Mouse (Mus musculus): ENCODE measurements around the gene Lhfpl2. TPM values are rescaled to one million over a fixed set of nuclear protein-coding genes. Genes with fewer than 3 reads are reported as not detected.

The Lhfpl2 gene
- total RNA-seq, 2 experiments from 2014 or later: 39.5 to 46.2 TPM

- DNase-seq (ENCODE audit: low spot score in 2 of 2): no peak
Observed at GRCm38 (mm10) chr13:94095202-94095601, 37.6 kb downstream of the Lhfpl2 start.

DNA sequence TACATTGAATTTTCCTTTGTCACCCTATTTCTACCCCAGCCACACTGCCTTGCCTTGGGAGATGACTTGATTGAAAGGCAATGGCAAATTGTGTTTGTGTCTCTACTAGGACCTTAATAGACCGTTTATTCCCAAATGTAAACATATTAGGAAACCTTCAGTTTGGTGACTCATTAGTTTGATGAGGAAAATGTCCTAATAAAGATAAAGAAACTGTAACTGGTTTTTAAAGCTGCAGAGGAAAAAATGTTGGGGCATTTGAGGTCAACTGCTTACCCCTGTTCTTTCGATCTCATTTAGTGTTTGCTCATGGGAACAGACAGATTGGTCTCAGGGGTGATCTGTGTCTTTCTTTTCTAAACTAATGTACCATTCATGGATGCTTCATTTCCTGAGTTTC is 40.1 kb downstream of the Lhfpl2 start:
- no peak for DNase-seq (ENCODE audit: low spot score in 2 of 2)

DNA sequence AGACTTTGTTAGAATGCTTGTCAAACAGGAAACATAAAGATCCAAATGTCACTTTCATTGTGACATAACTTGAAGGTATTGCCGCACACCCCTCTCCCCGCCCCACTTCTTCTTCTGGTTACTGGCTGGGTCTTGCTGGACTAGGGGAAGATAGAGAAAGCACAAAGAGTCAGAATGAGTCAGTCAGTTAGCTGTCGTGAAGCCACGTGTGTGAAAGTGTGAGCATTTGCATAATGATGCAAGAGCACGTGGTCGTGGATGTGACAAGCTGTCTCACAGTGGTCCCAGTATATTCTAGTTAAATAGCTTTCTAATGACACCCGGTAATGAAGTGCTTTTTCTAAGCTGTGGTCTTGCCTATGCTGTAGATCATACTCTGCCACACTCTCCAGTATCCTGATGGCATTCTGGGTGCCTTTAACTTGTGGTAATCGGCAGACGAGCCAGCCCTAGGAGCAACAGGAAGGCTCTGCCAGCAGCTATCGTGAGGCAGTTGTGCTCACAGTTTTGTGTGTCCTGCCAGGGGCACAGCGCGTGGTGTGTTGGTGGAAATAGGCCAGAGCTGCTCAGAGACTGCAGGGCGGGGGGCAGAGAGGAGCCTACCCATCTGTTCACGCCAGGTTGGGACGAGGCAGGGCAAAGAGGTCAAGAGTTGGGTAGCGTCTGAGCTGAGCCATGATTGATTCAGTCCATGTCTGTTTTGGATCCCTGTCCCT is 40.9 kb downstream of the Lhfpl2 start:
- DNase-seq (ENCODE audit: low spot score in 2 of 2): peak; percentile 34 to 43

GRCm38 (mm10) chr13:94099087-94099486 is 41.5 kb downstream of the Lhfpl2 start:
- no peak for DNase-seq (ENCODE audit: low spot score in 2 of 2)

- no peak for DNase-seq (ENCODE audit: low spot score in 2 of 2)
Observed at GRCm38 (mm10) chr13:94100361-94100760, 42.8 kb downstream of the Lhfpl2 start.

GRCm38 (mm10) chr13:94101020-94101571 is 43.5 kb downstream of the Lhfpl2 start:
- no peak for DNase-seq (ENCODE audit: low spot score in 2 of 2)

- DNase-seq (ENCODE audit: low spot score in 2 of 2): no peak
Observed at GRCm38 (mm10) chr13:94104866-94105475, 47.4 kb downstream of the Lhfpl2 start.

DNA sequence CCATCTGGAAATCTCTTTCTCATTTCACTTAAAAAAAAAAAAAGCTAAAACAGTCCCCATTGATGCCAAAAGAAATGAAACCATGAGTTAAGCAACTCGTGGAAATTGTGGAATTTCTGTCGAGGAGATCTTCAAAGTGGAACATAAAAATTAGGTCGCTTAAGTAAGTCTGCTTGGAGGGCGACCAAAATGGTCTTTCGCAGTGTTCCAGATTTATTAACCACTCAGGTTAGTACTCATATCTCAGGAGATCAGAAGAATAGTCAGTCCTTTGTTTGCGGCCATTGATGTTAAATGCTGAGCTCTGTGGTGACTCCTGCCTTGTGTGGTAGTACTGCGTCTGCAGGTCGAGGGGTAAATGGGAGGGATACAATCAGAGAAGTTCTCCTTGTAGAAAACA is 48.8 kb downstream of the Lhfpl2 start:
- DNase-seq (ENCODE audit: low spot score in 2 of 2): no peak

- no peak for DNase-seq (ENCODE audit: low spot score in 2 of 2)
Observed at GRCm38 (mm10) chr13:94106983-94107382, 49.4 kb downstream of the Lhfpl2 start.

GRCm38 (mm10) chr13:94110556-94110955 is 53.0 kb downstream of the Lhfpl2 start:
- no peak for DNase-seq (ENCODE audit: low spot score in 2 of 2)

GRCm38 (mm10) chr13:94115476-94115875 is 57.9 kb downstream of the Lhfpl2 start:
- peak in 1 of 2 experiments; percentile 47 for DNase-seq (ENCODE audit: low spot score in 2 of 2)

DNA sequence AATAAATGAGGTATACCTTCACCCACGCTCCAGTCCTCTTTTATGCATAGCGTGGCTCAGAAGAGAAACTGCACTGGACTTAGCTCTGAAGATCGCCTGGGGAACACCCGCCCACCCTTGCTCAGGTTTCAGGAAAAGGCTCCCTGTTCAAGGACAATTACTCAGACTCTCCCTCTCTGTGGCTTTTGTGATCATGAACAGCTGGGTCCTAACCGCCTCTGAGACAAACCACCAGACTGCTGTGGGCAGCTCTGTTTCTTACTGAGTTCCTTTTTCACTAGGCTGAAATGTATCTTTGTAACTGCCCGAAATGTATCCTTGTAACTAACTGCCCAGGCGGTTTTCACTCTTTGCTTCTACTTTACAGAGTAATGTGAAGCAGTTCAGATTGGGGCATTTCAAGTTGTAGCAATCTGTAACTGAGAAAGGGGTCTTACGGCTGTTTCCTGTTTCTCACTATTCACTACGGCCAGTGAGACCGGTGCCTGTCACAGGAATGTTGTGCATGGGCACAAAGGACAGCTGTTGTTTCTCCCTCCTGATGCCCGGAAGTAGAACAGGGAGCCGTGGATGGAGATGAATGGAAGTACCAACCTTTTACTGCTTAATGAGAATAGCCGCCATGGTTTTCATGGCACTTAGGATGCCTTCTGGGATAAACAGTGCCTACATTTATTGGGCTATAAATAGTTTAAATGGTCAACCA is 59.3 kb downstream of the Lhfpl2 start:
- DNase-seq (ENCODE audit: low spot score in 2 of 2): no peak

DNA sequence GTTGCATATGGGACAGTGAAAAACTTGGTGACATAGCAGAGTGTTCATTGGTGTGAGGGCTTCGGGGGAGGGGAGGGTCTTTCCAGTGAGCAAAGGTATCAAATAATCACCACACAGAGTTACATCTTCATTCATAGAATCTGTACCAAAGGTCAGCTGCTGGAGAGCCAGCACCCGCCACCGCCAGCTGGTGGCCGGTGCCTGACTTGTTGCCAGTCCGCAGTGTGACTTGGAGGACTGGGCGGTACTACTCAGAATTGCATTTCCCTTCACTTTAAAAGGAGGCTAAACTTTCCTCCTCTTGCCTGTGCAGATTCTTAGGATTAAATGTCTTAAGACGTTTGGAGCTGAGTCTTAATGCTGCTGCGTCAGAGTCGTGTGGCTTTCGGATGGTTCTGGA is 59.9 kb downstream of the Lhfpl2 start:
- no peak for DNase-seq (ENCODE audit: low spot score in 2 of 2)

DNA sequence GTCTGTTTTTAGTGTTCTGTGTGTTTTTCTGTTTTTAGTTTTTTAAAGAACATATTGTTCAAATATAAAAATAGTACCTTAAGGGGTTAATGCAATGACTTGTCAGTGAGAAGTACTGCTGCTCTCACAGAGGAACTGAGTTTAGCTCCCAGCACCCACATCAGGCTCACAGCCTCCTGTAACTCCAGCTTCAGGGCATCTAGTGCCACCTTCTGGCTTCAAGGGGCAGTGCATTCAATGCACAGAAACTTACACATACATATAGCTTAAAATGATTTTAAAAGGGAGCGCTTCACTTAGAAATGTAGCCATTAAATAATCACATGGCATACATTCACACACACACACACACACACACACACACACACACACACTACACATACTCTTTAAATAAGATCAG is 60.5 kb downstream of the Lhfpl2 start:
- no peak for DNase-seq (ENCODE audit: low spot score in 2 of 2)

DNA sequence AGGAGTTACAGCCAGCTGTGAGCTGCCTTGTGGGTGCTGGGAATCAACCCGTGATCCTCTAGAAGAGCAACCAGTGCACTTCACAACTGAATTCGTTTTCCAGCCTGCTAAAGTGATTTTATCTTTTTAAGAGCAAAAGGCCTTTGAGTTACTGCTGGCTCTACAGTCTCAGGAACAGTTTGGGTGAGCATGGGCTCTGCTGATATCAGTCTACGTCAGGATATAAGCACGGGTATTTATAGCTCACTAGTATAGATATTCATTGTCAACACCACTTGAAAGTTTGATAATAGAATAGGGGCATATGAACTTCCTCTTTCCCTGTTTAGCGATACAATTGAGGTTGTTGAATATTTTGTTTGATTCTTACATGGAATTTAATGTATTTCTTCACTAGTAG is 61.7 kb downstream of the Lhfpl2 start:
- no peak for DNase-seq (ENCODE audit: low spot score in 2 of 2)

DNA sequence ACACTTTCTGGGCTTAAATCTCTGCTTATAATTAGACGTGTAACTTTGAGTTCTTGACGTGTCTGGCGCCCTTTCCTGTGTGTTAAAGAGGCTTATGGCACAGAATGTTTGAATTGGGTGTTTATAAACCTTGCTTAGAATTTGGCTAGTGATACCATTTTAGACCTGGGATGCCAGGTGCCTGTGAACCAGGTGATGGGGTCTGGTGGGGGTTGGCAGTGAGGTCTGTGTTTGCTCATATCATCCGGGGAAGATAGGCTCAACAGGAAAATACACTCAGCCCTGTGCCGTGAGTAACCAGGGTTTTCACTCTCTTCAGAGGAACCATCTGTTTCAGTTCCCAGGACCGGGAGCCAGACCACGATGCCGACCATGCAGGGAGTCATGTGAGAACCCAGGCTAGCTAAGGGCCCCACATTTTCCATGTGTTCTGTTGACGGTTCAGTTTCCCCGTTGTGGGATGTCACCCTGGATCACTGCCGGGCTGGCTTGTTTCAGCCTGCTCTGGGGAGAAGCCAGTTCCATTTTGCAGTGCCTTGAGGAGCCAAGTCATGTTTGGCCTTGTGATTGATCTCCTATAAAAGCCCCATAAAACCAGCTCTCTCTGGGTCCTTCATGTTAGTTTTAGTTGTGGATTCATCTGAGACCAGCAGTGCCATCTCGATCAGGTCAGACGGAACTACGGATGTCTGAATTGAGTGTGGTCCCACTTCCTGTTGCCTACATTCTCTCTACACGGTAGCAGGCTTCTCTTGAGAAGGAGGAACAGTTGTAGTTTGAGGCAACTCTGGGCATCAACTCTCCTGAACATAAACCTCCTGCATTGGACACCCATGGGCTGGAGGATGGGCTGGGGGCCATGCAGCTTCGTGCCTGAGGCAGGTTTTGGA is 65.4 kb downstream of the Lhfpl2 start:
- peak; percentile 48 to 50 for DNase-seq (ENCODE audit: low spot score in 2 of 2)

GRCm38 (mm10) chr13:94130394-94130793 is 72.8 kb downstream of the Lhfpl2 start:
- no peak for DNase-seq (ENCODE audit: low spot score in 2 of 2)

DNA sequence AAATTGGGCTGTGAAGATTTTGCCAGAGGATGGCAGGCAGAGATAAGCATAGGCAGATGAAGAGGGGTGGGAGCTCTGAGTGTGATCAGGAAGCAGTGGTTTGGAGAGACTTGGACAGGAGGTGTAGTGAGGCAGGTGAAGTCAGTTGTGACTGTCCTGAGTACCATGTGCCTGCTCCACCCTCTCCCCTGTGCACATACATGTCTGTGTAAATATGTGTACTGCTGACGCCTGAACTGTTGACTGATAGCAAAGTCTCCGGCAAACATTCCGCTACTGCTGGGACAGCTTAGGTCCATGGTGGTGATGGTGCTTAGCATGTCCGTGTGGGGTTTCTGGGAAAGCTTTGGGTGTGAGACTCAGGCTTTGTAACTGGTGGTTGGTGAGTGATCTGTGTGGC is 73.5 kb downstream of the Lhfpl2 start:
- DNase-seq (ENCODE audit: low spot score in 2 of 2): no peak

GRCm38 (mm10) chr13:94132187-94132995 is 74.8 kb downstream of the Lhfpl2 start:
- DNase-seq (ENCODE audit: low spot score in 2 of 2): no peak

DNA sequence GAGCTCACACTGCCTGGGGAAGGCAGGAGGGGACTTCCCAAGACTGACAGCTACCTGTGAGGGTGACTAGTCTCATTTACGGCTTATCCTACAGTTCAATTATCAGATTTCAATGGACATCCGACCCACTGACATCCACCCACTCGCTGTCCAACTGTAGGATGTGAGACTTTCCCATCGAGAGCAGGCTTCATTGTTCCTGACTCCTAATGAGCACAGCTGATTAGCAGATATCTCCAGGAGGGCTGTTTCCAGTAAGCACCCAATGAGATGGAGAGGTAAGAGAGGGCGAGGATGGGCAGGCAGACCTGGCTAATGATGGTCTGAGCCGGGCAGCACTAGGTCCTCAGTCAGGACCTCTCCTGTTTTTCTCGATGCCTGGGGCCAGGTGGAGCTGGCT is 77.0 kb downstream of the Lhfpl2 start:
- DNase-seq (ENCODE audit: low spot score in 2 of 2): no peak
